Mouse (Mus musculus): ENCODE measurements around the gene Tekt3.
A peak's percentile ranks its signal among the peaks of the same experiment; 100 is the strongest.

Tekt3 gene

GRCm38 (mm10) chr11:63061446-63061845 lies at the start of gene Tekt3:
Gene Tekt3, plus strand, starts transcription at chr11:63061654.
- DNase-seq (ENCODE audit: low read depth, low spot score): peak; percentile 54

GRCm38 (mm10) chr11:63017327-63018082 lies 43.9 kb upstream of the Tekt3 start:
- DNase-seq (ENCODE audit: low read depth, low spot score): no peak

- no peak for DNase-seq (ENCODE audit: low read depth, low spot score)
Measured at GRCm38 (mm10) chr11:63018083-63018622, 43.3 kb upstream of the Tekt3 start.

GRCm38 (mm10) chr11:63020633-63021032 lies 40.8 kb upstream of the Tekt3 start:
- DNase-seq (ENCODE audit: low read depth, low spot score): no peak

GRCm38 (mm10) chr11:63021141-63021806 lies 40.2 kb upstream of the Tekt3 start:
- DNase-seq (ENCODE audit: low read depth, low spot score): no peak

- no peak for DNase-seq (ENCODE audit: low read depth, low spot score)
Measured at GRCm38 (mm10) chr11:63023461-63023860, 38.0 kb upstream of the Tekt3 start.

GRCm38 (mm10) chr11:63024136-63024535 lies 37.3 kb upstream of the Tekt3 start:
- DNase-seq (ENCODE audit: low read depth, low spot score): peak; percentile 29

GRCm38 (mm10) chr11:63025476-63025875 lies 36.0 kb upstream of the Tekt3 start:
- DNase-seq (ENCODE audit: low read depth, low spot score): no peak

GRCm38 (mm10) chr11:63026651-63027141 lies 34.8 kb upstream of the Tekt3 start:
- DNase-seq (ENCODE audit: low read depth, low spot score): no peak

- DNase-seq (ENCODE audit: low read depth, low spot score): no peak
Measured at GRCm38 (mm10) chr11:63028131-63028530, 33.3 kb upstream of the Tekt3 start.

GRCm38 (mm10) chr11:63029148-63029714 lies 32.2 kb upstream of the Tekt3 start:
- no peak for DNase-seq (ENCODE audit: low read depth, low spot score)

GRCm38 (mm10) chr11:63029721-63030120 lies 31.7 kb upstream of the Tekt3 start:
- DNase-seq (ENCODE audit: low read depth, low spot score): no peak

- no peak for DNase-seq (ENCODE audit: low read depth, low spot score)
Measured at GRCm38 (mm10) chr11:63035420-63036211, 25.8 kb upstream of the Tekt3 start.

GRCm38 (mm10) chr11:63040002-63040661 lies 21.3 kb upstream of the Tekt3 start:
- peak; percentile 72 for DNase-seq (ENCODE audit: low read depth, low spot score)

GRCm38 (mm10) chr11:63045771-63046170 lies 15.7 kb upstream of the Tekt3 start:
- no peak for DNase-seq (ENCODE audit: low read depth, low spot score)

GRCm38 (mm10) chr11:63046380-63046779 lies 15.1 kb upstream of the Tekt3 start:
- no peak for DNase-seq (ENCODE audit: low read depth, low spot score)

- no peak for DNase-seq (ENCODE audit: low read depth, low spot score)
Measured at GRCm38 (mm10) chr11:63050362-63050932, 11.0 kb upstream of the Tekt3 start.

- no peak for DNase-seq (ENCODE audit: low read depth, low spot score)
Measured at GRCm38 (mm10) chr11:63051041-63051440, 10.4 kb upstream of the Tekt3 start.

- DNase-seq (ENCODE audit: low read depth, low spot score): no peak
Measured at GRCm38 (mm10) chr11:63051996-63052395, 9.5 kb upstream of the Tekt3 start.

- no peak for DNase-seq (ENCODE audit: low read depth, low spot score)
Measured at GRCm38 (mm10) chr11:63055596-63055995, 5.9 kb upstream of the Tekt3 start.

All from ZHBTc4 (cell line).